Mouse (Mus musculus): ENCODE measurements around the gene Gm20532.

- TF ChIP-seq POLR2A (IDR thresholded peaks at IDR 0.05; ENCODE audit: borderline replicate concordance, extremely low read depth, low read depth, low read length) = no peak
- no peak for TF ChIP-seq CTCF (IDR thresholded peaks at IDR 0.05; ENCODE audit: insufficient read depth, low read length)
Measured at GRCm38 (mm10) chr2:26641006-26641647, 54.7 kb downstream of the Gm20532 start.

All from lung, adult 2 months (tissue).